Mouse (Mus musculus): ENCODE results near the gene Snx19. TPM values are rescaled to one million over a fixed set of nuclear protein-coding genes. Genes with fewer than 3 reads are reported as not detected.

Snx19 gene
- polyA plus RNA-seq (2017; shearing (Covaris generic)) = 10 to 100 TPM; 12.0 to 15.1 (median 12.8) TPM

DNA sequence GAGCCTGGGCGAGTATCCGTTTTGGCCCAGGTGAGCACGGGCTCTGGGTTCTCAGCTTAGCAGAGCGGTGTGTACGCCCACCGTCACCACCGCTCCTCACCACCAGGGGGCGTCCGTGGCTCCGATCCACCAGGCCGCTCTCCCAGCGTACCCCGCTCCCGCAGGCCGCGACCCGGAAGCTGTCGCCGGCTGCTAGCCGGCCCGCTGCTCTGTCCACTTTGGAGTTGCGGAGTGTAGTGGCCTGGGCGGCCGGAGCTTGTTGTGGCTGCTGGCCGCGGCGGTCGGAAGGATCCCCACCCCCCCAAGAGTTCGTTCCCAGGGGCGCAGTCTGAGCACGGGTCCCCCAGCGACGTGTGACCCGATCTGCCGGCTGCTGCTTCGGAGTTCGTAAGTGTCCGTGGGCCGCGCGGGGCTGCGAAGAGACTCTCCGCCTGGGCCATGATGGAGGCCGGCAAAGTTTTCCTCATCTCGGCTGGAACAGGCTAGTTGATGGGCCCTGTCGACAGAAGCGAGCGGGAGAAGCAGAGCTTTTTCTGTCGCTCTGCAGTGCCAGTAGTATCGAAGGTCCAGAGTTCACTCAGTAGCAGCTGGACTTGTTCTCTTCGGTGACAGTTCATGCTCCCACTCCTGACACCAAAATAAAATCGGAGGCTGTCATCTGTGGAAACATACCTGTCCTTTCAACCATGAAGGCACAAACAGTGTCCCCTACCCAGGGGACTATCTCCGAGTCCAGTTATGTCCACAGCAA, at the start of gene Snx19:
Gene Snx19, plus strand, starts transcription at position 227 of the 751 bp plus-strand sequence.
- peak; percentile 97 for ATAC-seq

DNA sequence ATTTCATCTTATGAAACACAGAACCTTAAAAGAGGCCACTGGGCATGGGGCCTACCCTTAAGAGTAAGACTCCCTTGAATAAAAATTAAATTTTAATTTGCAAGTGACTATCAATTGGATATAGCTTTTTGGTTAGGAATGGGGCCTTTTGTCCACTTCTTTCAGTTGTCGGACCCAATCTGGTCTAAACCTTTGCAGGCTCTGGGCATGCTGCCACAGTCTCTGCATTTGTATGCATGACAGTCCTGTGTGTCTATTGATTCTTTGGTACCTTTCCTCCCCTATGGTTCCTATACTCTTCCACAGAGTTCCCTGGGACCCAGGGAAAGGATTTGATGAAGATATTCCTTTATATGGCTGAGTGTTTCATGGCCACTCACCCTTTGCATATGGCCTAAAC, 26.1 kb upstream of the Snx19 start:
- no peak for ATAC-seq

DNA sequence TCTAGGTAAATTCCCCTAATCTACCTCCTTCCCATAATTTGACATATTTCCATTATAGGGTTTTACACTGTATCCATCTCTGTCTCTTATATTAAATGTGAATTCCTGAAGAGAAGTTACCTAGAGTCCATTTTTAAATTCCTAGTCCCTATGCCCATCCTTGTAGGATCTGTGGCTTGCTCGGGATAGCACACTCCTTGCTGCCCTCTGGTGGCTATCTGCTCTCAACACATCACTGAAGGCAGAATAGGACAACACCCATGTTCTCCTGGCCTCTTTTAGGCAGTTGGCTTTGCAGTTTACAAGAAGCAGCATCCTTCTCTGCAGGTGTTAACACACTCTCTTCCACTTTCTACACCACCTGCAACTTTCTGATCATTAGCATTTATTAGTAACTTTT, 4.0 kb upstream of the Snx19 start:
- no peak for ATAC-seq

DNA sequence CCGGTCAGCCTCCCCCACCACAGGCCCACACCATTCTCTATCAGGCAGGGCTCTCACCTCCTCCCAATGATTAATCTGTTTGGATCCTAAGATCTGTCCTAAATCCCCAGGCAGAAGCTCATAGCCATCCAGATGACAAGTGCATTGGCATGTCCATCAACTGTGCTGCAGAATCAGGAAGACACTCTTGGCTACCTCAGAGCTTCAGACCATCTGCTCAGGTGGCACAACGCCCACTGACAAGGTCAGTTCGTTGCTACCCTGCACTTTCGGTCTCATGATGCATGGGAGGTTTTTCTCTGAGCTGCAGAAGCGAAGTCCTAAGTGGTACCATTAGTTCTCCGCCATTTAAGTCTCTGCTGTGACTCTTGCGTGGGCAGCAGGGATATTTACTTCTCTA, 1.7 kb upstream of the Snx19 start:
- ATAC-seq = no peak

DNA sequence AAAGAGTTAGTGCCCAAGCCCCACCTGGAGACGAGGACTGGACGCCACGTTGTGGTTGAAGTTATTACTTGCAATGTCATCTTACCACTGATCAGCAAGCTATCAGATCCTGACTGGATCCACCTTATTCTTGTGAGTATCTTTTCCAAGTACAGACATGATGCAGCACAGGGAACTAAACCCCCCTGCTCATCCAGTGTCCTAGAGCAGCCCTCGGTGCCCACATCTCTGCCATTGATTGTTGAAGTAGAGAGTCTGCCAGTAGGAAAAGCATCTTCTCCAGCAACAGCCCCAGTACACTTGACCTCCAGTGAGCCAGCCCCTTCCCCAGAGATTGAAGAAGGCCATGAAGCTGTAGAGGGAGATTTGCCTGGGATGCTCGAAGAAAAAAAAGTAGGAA, 1.3 kb downstream of the Snx19 start:
- no peak for ATAC-seq

DNA sequence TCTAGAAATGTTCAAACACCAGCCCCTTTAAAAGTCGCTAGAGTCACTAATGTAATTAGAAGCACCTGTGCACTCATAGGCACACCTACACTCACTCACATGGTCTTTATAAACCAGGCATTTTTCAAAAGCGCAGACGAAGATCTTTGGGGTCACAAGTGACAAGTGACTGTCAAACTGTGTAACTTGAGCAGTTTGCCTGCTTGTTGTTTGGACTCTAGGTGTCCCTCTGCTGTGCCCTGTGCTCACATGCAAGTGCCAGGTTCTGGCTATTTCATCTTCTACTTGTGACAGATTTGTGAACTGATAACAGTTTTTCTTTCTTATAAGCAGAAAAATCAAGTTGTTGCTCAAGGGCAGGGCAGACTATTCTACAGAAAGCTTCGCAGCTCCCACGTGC, 3.5 kb downstream of the Snx19 start:
- no peak for ATAC-seq

DNA sequence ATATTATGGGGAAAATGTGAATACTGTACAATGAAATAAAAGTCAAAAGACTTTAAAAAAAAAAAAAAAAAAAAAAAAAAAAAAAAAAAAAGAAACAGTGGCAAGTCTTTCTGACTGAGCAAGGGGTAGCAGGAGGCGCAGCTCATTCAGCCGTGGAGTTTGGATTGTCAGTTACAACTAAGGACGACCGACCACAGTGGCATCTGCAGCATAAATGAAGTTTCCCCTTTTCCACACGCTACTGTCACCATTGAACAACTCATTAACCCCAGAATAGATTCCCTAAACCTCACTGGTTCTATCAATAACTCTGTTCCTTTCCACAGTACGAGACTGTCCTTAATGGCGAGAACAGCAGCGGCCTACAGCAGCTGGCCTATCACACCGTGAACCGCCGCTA, 5.0 kb downstream of the Snx19 start:
- ATAC-seq = no peak

DNA sequence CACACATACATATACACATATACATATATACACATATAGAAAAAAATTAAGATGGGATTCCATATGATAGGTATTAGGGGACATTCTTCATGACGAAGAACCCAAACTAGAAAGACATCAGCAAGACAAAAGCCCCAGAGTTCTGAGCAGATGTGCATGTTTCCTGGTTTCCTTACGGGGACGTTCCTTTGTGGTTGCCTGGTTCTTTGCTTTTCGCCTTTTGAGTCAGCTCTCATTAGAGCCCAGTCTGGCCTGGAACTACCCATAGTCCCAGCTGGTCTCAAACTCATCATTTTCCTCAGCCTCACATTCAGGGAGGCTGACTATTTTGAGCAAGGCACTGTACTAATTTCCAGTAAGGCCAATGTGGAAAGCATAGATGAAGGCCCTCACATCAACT, 7.0 kb downstream of the Snx19 start:
- no peak for ATAC-seq

DNA sequence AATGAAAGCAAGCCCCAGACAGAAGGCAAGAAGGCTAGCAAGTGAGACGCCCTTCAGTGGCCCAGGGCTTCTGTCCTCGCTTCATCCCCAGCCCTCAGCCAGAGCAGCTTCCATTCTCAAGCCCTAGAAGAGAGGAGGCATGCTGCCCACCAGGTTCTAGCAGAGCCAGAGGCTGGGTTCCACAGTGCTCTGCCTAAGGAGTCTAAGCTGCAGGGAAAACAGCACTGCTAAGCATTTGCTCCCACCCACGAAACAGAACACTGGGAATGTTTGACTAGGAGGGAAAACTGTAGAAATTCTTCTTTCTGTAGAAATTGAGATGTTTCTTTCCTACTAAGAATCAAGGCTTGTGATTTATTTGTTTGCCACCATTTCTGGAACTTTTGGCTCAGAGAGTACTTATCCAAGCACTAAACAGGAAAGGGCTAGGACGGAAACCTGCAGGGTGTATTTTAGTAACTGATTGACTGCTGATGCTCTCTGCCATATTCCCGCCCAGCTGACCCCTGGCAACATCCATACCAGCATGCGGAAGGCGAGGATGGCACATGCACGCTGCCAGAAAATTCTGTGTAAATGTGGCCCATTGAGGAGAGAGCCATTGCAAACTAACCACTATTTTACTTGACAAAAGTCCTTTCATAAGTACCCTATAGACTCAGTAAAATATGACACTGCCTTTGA, 9.1 kb downstream of the Snx19 start:
- ATAC-seq = no peak

DNA sequence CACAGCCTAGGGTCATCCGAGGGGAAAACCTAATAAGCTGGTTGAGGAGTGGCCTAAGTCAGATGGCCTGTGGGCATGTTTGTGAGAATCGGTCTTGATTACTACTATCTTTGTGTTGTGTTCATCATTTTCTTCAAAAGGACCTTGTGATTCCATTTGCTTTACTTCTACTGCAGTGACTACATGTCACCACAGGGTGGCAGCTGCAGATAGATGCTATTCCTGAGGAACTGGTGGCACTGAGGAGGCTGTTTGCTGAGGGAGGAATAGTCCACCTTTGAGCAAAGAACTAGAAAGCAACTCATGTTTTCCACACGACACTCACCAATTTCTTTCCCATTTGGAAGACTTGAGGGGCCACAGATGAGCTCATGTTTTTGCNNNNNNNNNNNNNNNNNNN, 11.6 kb downstream of the Snx19 start:
- ATAC-seq = peak; percentile 60

DNA sequence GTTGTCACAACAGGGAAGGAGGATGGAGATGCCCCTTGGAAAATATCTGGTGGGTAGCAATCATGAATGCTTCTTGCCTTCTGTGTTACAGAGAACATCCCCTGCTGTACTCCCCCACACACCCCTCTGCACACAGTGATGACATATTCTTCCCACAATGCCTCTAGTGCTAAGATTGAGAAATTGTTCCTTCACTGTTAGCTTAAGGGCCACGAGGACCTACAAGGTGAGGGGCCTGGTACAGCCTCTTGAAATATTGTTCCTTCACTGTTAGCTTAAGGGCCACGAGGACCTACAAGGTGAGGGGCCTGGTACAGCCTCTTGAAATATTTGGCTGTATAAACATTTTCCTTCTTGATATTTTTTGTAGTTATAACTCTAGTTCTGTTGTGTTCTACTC, 14.9 kb downstream of the Snx19 start:
- ATAC-seq = no peak

DNA sequence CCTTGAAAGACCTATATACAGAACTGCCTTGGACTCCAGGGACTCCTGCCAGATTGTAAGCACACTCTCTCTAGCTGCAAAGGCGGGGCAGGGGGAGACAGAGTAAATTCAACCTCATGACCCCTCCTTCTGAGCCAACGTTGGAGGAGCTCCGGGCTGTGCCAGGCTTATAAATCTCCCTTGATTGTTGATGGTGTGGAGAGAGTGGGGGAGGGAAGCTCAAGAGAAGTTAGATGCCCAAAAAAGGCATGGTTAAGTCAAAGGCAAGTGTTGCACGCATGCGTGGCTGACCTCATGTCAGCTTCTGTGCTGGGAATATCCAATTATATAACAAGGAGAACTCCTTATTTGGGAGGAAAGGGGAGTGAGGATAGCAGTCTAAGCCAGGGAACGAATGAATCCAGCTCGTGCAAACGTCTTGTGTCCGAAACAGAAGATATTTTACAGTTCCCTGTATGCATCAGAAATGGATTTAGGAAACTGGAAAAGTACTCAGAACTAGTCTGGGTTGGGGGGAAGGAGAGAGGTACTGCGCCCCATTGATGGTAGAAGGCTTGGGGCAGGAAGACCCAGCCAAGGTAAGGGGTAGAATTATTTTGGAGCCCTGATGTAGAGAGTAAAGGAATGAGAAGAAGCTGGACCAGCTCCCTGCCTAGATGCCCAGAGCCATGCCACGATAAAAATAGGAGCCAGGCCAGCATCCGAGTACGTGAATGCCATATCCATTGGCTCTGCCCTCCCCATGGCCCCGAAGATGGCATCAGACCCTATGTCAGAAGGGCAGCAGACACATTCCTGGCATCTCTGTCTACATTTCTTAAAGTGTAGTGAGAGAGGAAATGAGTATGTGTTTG, 18.6 kb downstream of the Snx19 start:
- no peak for ATAC-seq

DNA sequence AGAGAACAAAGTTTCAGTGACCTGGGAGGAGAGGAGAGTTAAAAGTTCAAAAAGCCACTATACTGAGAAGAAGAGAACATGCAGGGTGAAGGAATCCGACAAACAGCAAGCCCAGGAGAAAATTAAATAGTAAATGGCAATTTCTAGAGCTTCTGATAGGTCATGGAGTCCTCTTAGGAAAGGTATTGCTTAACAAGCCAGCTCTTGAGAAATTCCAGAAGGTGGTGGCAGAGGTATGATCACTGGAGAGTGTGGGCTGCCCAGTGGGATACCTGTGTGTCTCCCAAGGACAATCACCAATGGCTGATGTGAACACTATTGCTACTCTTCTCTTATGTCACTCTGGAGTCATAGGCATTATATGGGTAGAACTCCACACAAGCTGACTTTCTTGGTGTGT, 19.2 kb downstream of the Snx19 start:
- ATAC-seq = no peak

DNA sequence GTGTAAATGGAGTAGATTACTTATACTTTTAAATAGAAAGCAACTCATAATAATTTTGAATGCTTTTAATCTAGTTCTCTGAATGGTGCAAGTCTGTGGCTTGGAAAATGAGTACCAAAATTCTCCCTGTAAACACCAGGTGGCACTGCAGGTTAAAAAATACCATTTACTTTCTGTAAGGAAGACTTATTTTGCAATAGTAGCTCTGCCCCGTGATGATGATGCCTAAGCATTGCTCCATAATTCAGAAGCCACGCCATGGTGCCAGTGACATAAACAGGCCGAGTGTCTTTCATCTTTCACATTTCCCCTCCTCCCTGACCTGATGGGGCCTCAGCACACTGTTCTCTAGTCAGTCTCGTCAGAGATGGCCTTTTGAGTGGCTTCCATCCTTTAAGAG, 21.6 kb downstream of the Snx19 start:
- ATAC-seq = no peak

DNA sequence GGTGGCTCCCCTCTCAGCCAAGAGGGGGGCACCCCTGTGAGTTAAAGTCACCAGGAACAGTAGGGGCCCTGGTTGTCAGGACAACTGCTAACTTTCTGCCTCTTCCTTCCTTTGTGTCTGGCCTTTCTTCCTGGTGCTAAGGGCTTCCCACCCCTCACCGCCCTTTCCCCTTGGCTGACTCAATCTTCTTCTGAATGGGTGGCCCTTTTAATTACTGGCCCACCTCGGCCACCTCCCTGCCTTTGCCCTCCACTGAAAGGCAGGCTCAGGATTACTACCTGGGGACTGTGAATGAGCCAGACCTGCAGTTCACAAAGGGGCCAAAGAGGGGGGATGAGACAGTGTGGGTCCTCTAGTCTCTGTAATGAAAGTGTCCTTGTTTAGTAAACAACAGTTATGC, 23.0 kb downstream of the Snx19 start:
- ATAC-seq = no peak

DNA sequence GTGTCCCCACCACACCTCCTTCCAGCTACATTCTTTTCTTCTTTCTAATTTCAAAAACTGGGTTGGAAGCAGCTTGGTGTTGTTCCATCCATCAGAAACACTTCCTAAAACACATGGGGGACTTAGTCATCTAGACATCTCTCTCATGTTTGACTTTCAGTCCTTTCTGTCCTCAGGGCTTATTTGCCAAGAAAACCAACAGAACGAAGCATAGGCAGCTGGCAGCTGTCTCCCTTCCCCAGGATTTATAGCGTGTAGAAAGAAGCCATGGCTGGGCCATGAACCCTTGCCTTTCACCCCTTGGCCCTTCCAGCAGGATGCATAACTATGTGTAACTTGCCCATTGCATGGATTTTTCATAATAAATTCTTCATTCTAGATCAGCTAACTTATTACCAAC, 23.9 kb downstream of the Snx19 start:
- no peak for ATAC-seq

DNA sequence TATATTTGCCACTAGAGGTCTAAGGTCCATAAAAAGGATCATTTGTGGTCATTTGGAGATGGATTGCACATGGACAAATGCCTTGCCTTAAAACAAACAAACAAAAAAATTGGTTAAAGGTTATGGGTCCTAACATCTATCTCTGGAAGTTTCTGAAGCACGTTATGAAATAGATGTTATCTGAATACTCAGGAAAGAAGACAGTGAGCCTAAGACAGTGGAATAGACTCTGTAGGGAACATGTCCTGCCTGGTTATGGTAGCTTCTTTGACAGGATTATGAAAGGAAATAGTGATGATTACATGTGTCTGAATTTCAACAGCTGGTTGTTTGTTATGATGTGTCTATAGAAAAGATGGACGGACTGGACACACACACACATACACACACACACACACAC, 27.6 kb downstream of the Snx19 start:
- no peak for ATAC-seq

DNA sequence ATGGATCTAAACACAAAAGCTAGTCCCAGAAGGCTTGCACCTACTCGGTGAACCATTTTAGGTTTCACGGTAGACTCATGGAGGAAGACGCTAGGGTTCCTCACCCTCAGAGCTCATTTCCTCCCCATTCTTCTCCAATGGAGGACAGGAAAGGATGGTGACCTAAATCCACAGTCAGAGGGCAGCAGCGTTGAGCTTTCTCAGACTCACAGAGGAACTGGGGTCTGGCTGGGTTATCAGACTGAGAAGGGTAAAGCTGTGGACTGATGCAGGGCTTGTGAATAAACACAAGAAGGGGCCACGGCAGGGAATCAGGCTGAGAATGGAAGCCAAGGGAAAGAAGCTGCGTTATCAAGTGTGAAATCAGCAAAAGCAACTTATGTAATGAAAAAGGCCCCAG, 29.3 kb downstream of the Snx19 start:
- ATAC-seq = no peak

DNA sequence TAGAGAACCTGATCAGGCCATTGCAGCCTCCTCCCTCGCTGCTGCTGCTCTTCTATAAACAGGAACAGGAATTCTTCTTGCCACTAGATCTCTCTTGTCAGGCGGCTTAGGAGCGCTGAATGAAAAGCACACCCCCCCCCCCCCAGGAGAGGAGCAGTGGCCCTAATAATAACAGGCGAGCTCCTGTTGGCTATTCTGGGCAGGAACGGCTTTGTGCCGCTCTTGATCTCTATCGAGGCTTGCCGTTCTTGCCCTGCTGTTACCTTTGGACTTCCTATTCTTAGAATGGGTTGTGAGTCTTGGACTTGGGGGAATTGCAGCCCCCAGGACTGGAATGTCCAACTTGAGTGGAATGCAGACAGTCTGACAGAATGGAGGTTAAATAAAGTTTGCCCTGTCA, 33.6 kb downstream of the Snx19 start:
- ATAC-seq = no peak

DNA sequence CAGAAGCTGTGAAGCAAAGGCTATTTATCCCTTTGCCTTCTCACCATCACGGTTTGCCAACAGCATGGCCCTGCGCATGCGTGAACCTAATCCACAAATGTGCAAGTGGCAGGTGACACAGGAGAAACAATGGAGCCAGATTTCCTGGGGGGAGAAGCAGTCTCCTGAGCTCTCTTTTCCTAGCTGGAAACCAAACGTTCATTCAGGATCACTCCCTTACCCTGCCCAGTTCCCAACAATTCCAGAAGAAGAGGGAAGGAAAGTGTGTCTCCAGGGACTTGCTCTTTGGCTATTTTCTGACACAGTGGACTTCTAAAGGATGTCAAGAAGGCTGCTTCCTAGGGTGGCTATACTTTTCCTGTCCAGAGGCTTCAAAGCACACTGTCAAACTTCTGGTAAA, 37.8 kb downstream of the Snx19 start:
- ATAC-seq = no peak

DNA sequence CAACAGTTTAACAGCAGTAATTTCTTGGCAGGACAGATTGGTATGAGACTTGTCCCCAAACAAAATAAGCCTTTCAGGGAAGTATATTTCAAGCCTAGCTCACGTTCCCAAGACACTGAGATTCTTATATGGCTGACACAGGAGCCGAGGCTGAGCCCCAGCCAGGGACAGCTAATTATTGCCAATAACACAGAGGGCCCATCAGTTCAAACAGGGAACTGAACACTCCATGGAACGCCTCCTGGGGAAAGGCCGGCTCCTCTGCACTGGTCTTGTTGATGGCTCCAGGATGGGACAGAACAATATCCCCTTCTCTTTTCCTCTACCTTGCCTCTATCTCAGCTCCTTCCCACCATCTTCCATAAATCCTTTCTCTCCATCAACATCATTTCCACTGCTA, 53.1 kb downstream of the Snx19 start:
- no peak for ATAC-seq

DNA sequence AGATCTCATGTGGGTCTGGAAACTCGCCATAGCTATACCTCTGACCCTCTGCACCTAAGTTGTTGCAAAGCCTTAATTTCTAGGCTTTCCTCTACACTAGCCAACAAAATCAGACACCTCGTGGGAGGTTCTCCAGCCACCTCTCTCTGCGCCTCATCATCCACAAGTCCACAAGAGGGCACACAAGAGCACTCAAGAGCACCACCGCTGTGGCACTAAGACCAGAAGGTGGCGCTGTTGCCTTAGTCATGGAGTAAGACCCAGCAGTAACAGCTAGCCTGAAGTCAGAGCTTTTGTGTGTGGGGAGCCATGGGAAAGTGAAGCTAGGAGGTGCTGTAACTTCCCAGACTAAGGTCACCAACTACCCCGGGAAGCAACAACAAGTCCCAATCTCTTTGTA, 53.6 kb downstream of the Snx19 start:
- peak; percentile 94 for ATAC-seq

DNA sequence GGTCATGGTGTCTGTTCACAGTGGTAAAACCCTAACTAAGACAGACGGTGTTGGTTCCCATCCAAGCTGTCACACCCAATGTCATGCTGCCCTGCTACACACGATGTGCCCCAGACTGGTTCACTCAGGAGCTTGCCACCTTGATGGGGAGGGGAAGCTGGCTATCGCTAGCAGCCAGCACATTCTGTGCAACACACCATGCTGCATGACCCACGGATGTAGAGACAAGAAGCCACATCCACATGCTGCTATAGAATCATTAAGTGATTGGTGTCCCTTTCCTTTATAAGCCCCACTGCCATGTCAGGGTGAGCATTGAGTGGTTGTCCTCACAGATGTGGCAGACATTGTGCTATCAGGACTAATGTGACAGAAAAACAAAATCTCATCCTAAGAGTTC, 55.2 kb downstream of the Snx19 start:
- ATAC-seq = no peak

DNA sequence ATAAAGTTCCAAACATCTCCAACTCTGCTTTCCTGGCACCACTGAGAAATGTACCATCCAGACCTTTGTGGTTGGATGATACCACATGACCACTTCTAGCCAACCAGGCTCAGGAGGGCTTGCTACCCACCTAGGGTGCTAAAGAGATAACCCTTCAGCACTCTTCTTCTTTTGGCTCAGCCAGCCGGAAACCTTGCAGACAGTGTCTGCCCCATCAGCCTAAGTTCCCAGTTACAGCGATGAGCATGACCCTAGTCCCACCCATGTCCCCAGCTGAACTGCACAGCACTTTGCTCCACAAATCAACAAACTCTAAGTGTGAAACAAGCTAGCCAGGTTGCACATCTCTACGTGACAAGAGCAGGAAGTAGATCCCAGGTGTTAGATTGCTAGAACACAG, 57.3 kb downstream of the Snx19 start:
- ATAC-seq = no peak

Data from inflammation-experienced regulatory T-cells, adult 6 months (primary cell).